Mouse (Mus musculus) intestine, postnatal 0 days (tissue): ENCODE measurements around the gene Jmjd4. TPM values are rescaled to one million over a fixed set of nuclear protein-coding genes. Genes with fewer than 3 reads are reported as not detected.

Source experiments
- ATAC-seq: fragments of 200-750 bp; cut with Nextera tagmentation; 2 replicates; pipeline ENCODE4 v1.8.0; 2017; ENCODE audit warnings: mild to moderate bottlenecking, moderate TSS enrichment, moderate library complexity
- H3K27ac ChIP-seq: fragments of 300-500 bp; sonication (generic); 2 replicates; pipeline ENCODE4 v1.5.1; 2014; ENCODE audit warnings: mild to moderate bottlenecking, low read depth, low read length, moderate library complexity
- H3K27me3 ChIP-seq: fragments of 300-500 bp; sonication (generic); replicated peaks from 2 replicates; pipeline ENCODE4 v1.6.1; 2014; ENCODE audit warnings: low read length, mixed read lengths; ENCODE audit not compliant: control insufficient read depth, insufficient read depth
- H3K36me3 ChIP-seq: fragments of 300-500 bp; sonication (generic); 2 replicates; pipeline ENCODE4 v1.6.1; 2014; ENCODE audit warnings: mild to moderate bottlenecking, moderate library complexity; ENCODE audit not compliant: control insufficient read depth, insufficient read depth
- H3K4me1 ChIP-seq: fragments of 300-500 bp; sonication (generic); replicated peaks from 2 replicates; pipeline ENCODE4 v1.6.1; 2014; ENCODE audit warnings: antibody characterized with exemption, low read length, mixed read lengths; ENCODE audit not compliant: control insufficient read depth, insufficient read depth
- H3K4me2 ChIP-seq: fragments of 300-500 bp; sonication (generic); replicated peaks from 2 replicates; pipeline ENCODE4 v1.6.1; 2014; ENCODE audit warnings: low read depth, mild to moderate bottlenecking, moderate library complexity
- H3K4me3 ChIP-seq: fragments of 300-500 bp; sonication (generic); 2 replicates; pipeline ENCODE4 v1.5.1; 2014; ENCODE audit warnings: low read depth, low read length
- H3K9ac ChIP-seq: fragments of 300-500 bp; sonication (generic); 2 replicates; pipeline ENCODE4 v1.6.1; 2014; ENCODE audit warnings: mild to moderate bottlenecking, low read depth, low read length
- H3K9me3 ChIP-seq: fragments of 300-500 bp; sonication (generic); 2 replicates; pipeline ENCODE4 v1.6.1; 2016; ENCODE audit warnings: mixed run types; ENCODE audit not compliant: control insufficient read depth
- CTCF ChIP-seq: sonication (generic); IDR thresholded peaks from 2 replicates; pipeline ENCODE4 v1.5.1; 2016; ENCODE audit warnings: low read depth, mild to moderate bottlenecking, control low read depth, antibody characterized with exemption, moderate library complexity
- WGBS: fragments of 180-500 bp; shearing (Covaris S2); extraction: QIAGEN DNeasy Blood & Tissue Kit; methylation state at CpG from one replicate; pipeline ENCODE4 v1.1.7; 2014; 5-methylcytosine and 5-hydroxymethylcytosine counted together
- polyA plus RNA-seq: library from polyadenylated mRNA; unstranded; fragments of >200 nt; fragmentation: Nextera tagmentation; extraction: Ambion mirVana; gene quantifications from 2 replicates; pipeline ENCODE4 v1.2.1, GENCODE M21; 2015

Jmjd4 gene
- polyA plus RNA-seq, 1 experiment from 2014 or later: 4.1 TPM

GRCm38 (mm10) chr11:59477240-59477639, 27.4 kb downstream of the Jmjd4 start:
- H3K9ac ChIP-seq: no peak overlapping the region
- H3K4me1 ChIP-seq: no peaks in the 10 kb centered on the region
- no peak for TF ChIP-seq CTCF
- no peaks in the 10 kb centered on the region for H3K27me3 ChIP-seq
- WGBS: 74% methylated on average over 6 of the region's 6 CpGs
- ATAC-seq: no peak
- no peaks in the 10 kb centered on the region for H3K9me3 ChIP-seq
- H3K27ac ChIP-seq: no peak overlapping the region
- H3K4me2 ChIP-seq: no peak overlapping the region
- H3K36me3 ChIP-seq: no peaks in the 10 kb centered on the region
- no peak overlapping the region for H3K4me3 ChIP-seq

GRCm38 (mm10) chr11:59483212-59483611, 33.4 kb downstream of the Jmjd4 start:
- no peak for ATAC-seq
- Histone ChIP-seq H3K9me3 (no peaks in the 10 kb centered on the region), H3K4me3 (no peak overlapping the region), H3K27me3 (no peaks in the 10 kb centered on the region), H3K4me1 (no peaks in the 10 kb centered on the region), H3K9ac (no peak overlapping the region), H3K36me3 (peaks cover 28% of the 10 kb centered on the region), H3K4me2 (no peak overlapping the region), H3K27ac (no peak overlapping the region)
- 7% methylated on average over 2 of the region's 2 CpGs for WGBS
- peak; percentile 76 for TF ChIP-seq CTCF

- ATAC-seq: no peak
- H3K9me3 ChIP-seq: no peaks in the 10 kb centered on the region
- WGBS: 57% methylated on average over 2 of the region's 2 CpGs
- H3K27ac ChIP-seq: no peak overlapping the region
- no peak for TF ChIP-seq CTCF
- no peaks in the 10 kb centered on the region for H3K27me3 ChIP-seq
- H3K4me1 ChIP-seq: no peaks in the 10 kb centered on the region
- H3K4me2 ChIP-seq: no peak overlapping the region
- peaks cover 42% of the 10 kb centered on the region for H3K36me3 ChIP-seq
- no peak overlapping the region for H3K9ac ChIP-seq
- H3K4me3 ChIP-seq: no peak overlapping the region
Measured at GRCm38 (mm10) chr11:59485641-59486040, 35.8 kb downstream of the Jmjd4 start.

DNA sequence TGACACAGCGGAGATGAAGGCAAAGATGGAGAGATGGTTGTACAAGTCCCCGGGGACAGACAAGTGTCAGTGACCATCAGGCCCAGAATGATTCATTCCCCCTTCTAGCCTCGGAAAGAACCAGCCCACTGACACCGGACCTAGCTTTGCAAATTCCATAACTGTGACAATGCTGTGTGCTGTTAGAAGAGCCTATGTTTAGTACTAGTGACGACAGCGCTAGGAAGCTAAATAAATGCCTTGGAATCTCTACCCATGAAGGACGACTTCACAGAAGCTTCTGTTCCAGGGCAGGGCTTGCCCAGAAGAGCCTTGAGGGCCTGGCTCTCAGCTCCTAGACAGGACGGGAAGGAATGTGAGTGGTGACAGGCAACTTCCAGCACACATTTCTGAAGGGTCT, 36.4 kb downstream of the Jmjd4 start:
- TF ChIP-seq CTCF: no peak
- peaks cover 48% of the 10 kb centered on the region for H3K36me3 ChIP-seq
- no peaks in the 10 kb centered on the region for H3K4me1 ChIP-seq
- H3K9me3 ChIP-seq: no peaks in the 10 kb centered on the region
- 80% methylated on average over 8 of the region's 8 CpGs for WGBS
- no peak overlapping the region for H3K4me3 ChIP-seq
- no peak for ATAC-seq
- no peak overlapping the region for H3K27ac ChIP-seq
- H3K9ac ChIP-seq: no peak overlapping the region
- no peaks in the 10 kb centered on the region for H3K27me3 ChIP-seq
- no peak overlapping the region for H3K4me2 ChIP-seq

- Histone ChIP-seq H3K9ac (no peak overlapping the region), H3K36me3 (peaks cover 91% of the 10 kb centered on the region), H3K4me3 (no peak overlapping the region), H3K4me1 (no peaks in the 10 kb centered on the region), H3K27ac (no peak overlapping the region), H3K9me3 (no peaks in the 10 kb centered on the region), H3K4me2 (no peak overlapping the region), H3K27me3 (no peaks in the 10 kb centered on the region)
- ATAC-seq: no peak
- TF ChIP-seq CTCF: no peak
- WGBS: 72% methylated on average over 6 of the region's 6 CpGs
Measured at GRCm38 (mm10) chr11:59496672-59497310, 46.9 kb downstream of the Jmjd4 start.

DNA sequence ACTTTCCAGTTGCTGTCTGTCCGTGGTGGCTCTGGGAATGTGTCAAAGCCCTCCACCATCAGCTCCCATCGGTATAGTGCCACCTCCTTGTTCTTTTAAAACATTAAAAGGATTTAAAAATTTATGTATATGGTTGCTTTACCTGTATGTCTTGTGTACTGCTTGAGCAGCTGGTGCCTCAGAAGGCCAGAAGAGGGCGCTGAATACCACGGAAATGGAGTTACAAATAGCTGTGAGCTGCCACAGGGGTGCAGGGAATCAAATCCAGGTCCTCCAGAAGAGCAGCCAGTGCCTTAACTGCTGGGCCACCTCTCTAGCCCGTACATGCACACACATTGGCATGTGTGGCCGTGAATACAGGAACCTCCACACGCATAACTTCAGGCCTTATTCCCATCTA, 47.9 kb downstream of the Jmjd4 start:
- WGBS: 92% methylated on average over 7 of the region's 7 CpGs
- no peak overlapping the region for H3K9ac ChIP-seq

More for the DNA sequence above, 47.9 kb downstream of the Jmjd4 start:
- peaks cover 91% of the 10 kb centered on the region for H3K36me3 ChIP-seq
- no peaks in the 10 kb centered on the region for H3K4me1 ChIP-seq
- TF ChIP-seq CTCF: peak; percentile 26; the same call in 1 of the 2 replicates
- H3K27me3 ChIP-seq: no peaks in the 10 kb centered on the region
- H3K4me2 ChIP-seq: no peak overlapping the region
- H3K9me3 ChIP-seq: no peaks in the 10 kb centered on the region
- H3K27ac ChIP-seq: no peak overlapping the region
- no peak for ATAC-seq
- H3K4me3 ChIP-seq: no peak overlapping the region
